8 mouse cellular contexts compared by ENCODE assay signal in the genomic region with DNA sequence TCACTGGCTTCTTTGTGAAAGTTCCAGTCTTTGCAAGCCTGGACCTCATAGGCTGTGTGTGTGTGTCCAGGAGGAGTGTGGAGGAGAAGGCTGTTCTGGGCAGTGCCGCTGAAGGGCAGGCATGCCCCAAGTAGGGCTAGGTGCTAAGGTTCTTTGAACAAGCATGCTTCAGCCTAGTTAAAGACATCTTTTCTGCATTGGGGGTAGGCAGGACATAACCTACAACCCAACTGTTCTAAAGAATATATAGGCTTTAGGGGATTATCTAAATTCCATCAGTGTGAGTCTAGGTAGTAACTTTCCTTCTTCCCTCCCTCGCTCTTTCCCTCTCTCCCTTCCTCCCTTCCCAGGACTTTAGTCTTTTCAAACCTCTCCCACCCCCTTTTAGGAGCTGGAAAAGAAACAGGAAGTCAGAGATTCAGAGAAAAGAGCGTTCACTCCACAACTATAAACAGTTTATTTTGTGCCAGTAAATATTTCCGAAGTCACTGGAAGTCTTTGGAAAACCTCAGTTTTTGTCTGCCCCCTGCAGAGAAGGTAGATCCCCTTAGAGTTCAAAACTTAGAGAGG. TPM values are rescaled to one million over a fixed set of nuclear protein-coding genes. Genes with fewer than 3 reads are reported as not detected.
DNase-seq lines count a peak whose midpoint lies in the region; ATAC-seq and TF ChIP-seq lines count a peak whose summit lies in the region.

No protein-coding gene starts in this region.

- H3K4me3 ChIP-seq in left cerebral cortex, adult 2 months = peak overlapping the region; percentile 87
- H3K4me3 ChIP-seq in embryonic facial prominence, embryonic 14.5 days (ENCODE audit: low read depth, low read length) = peak overlapping the region; percentile 73
- H3K4me3 ChIP-seq in intestine, postnatal 0 days (ENCODE audit: low read depth, low read length) = peak overlapping the region; percentile 70
- H3K4me3 ChIP-seq in midbrain, embryonic 10.5 days = peak overlapping the region; percentile 87

- no peaks in the 10 kb centered on the region for H3K36me3 ChIP-seq in embryonic facial prominence, embryonic 14.5 days (ENCODE audit: control insufficient read depth, insufficient read depth, low read length)
- no peaks in the 10 kb centered on the region for H3K36me3 ChIP-seq in intestine, postnatal 0 days (ENCODE audit: control insufficient read depth, insufficient read depth)
- no peaks in the 10 kb centered on the region for H3K36me3 ChIP-seq in midbrain, embryonic 10.5 days

- H3K4me1 ChIP-seq in embryonic facial prominence, embryonic 14.5 days (ENCODE audit: control insufficient read depth, insufficient read depth, low read length) = peaks cover 20% of the 10 kb centered on the region
- H3K4me1 ChIP-seq in intestine, postnatal 0 days (replicated peaks; ENCODE audit: control insufficient read depth, insufficient read depth, low read length) = no peaks in the 10 kb centered on the region
- peaks cover 35% of the 10 kb centered on the region for H3K4me1 ChIP-seq in midbrain, embryonic 10.5 days

- H3K4me2 ChIP-seq in embryonic facial prominence, embryonic 14.5 days (ENCODE audit: low read depth, low read length) = peak overlapping the region; percentile 64
- H3K4me2 ChIP-seq in intestine, postnatal 0 days (replicated peaks; ENCODE audit: low read depth) = peak overlapping the region; percentile 98

- H3K27me3 ChIP-seq in embryonic facial prominence, embryonic 14.5 days (replicated peaks; ENCODE audit: control insufficient read depth, insufficient read depth, low read length) = no peaks in the 10 kb centered on the region
- H3K27me3 ChIP-seq in intestine, postnatal 0 days (replicated peaks; ENCODE audit: control insufficient read depth, insufficient read depth, low read length) = no peaks in the 10 kb centered on the region
- H3K27me3 ChIP-seq in midbrain, embryonic 10.5 days (ENCODE audit: low read depth, poor library complexity, severe bottlenecking) = peaks cover 29% of the 10 kb centered on the region

- intact Hi-C loops in left cerebral cortex, adult 2 months (cut with DNase I) = loop anchor here (5.0 kb wide), 2 partner anchors 70 to 135 kb away; no protein-coding TSS in a partner anchor
- intact Hi-C loops in left cerebral cortex, postnatal 14 days (cut with DNase I) = no loop called here

- no peak for DNase-seq in left cerebral cortex, adult 2 months (ENCODE audit: extremely low spot score in 1 of 2, low spot score in 2 of 2)
- DNase-seq in left cerebral cortex, adult 9 months (ENCODE audit: low spot score in 2 of 2) = no peak
- DNase-seq in embryonic facial prominence, embryonic 14.5 days (ENCODE audit: low spot score) = peak; percentile 13
- no peak for DNase-seq in midbrain, embryonic 10.5 days (ENCODE audit: low spot score)
- DNase-seq in spleen, adult 12 weeks (ENCODE audit: low spot score) = no peak
- no peak for DNase-seq in left cerebral cortex, postnatal 14 days (ENCODE audit: low spot score in 2 of 2)
- DNase-seq in layer of hippocampus, adult 8-10 months (ENCODE audit: low spot score in 2 of 2) = no peak

- TF ChIP-seq CTCF in left cerebral cortex, adult 2 months (IDR thresholded peaks at IDR 0.05) = no peak
- peak; percentile 35; the same call in 1 of the 2 replicates for TF ChIP-seq CTCF in intestine, postnatal 0 days (IDR thresholded peaks at IDR 0.05; ENCODE audit: low read depth)

- peak overlapping the region; percentile 76; the same call in 1 of the 2 replicates for H3K27ac ChIP-seq in left cerebral cortex, adult 2 months
- H3K27ac ChIP-seq in embryonic facial prominence, embryonic 14.5 days (replicated peaks; ENCODE audit: low read depth, low read length) = 0 out of 2 replicates have a peak overlapping the region, but pooled peaks have one; percentile 80
- H3K27ac ChIP-seq in intestine, postnatal 0 days (ENCODE audit: low read depth, low read length) = peak overlapping the region; percentile 50; the same call in 1 of the 2 replicates
- peak overlapping the region; percentile 87 for H3K27ac ChIP-seq in midbrain, embryonic 10.5 days (replicated peaks)

- H3K9me3 ChIP-seq in embryonic facial prominence, embryonic 14.5 days (ENCODE audit: control insufficient read depth, low read length) = no peaks in the 10 kb centered on the region
- no peaks in the 10 kb centered on the region for H3K9me3 ChIP-seq in intestine, postnatal 0 days (ENCODE audit: control insufficient read depth)
- H3K9me3 ChIP-seq in midbrain, embryonic 10.5 days (replicated peaks) = no peaks in the 10 kb centered on the region

- 18% methylated on average over 4 of the region's 4 CpGs for WGBS in embryonic facial prominence, embryonic 14.5 days
- 31% methylated on average over 4 of the region's 4 CpGs for WGBS in intestine, postnatal 0 days
- 28% methylated on average over 4 of the region's 4 CpGs for WGBS in midbrain, embryonic 10.5 days

- no peak for ATAC-seq in embryonic facial prominence, embryonic 14.5 days (ENCODE audit: low read depth)
- ATAC-seq in intestine, postnatal 0 days = no peak

- peak overlapping the region; percentile 85 for H3K9ac ChIP-seq in embryonic facial prominence, embryonic 14.5 days (ENCODE audit: low read depth, low read length)
- H3K9ac ChIP-seq in intestine, postnatal 0 days (ENCODE audit: low read depth, low read length) = peak overlapping the region; percentile 73

RNA-seq across cellular contexts. Expression of gene Plekhh2, which starts 0.9 kb away (rescaled TPM):
- 1 to 10 TPM; 7.3 to 7.9 TPM for total RNA-seq in left cerebral cortex, adult 2 months (2021)
- polyA plus RNA-seq in embryonic facial prominence, embryonic 14.5 days (2014; fragmentation: Nextera tagmentation; extraction: Ambion mirVana) = 8.0 and 9.0 TPM in 2 replicates
- 2.4 and 2.8 TPM in 2 replicates for polyA plus RNA-seq in intestine, postnatal 0 days (2015; fragmentation: Nextera tagmentation; extraction: Ambion mirVana)
- polyA plus RNA-seq in midbrain, embryonic 10.5 days (2016; fragmentation: Nextera tagmentation; extraction: Ambion mirVana) = 2.9 and 4.0 TPM in 2 replicates
- 1 to 10 TPM; 4.6 to 5.1 TPM for total RNA-seq in left cerebral cortex, postnatal 14 days (2021)
- total RNA-seq in layer of hippocampus, adult 8-10 months (2022) = 1 to 10 TPM; 6.2 to 8.2 (median 6.5) TPM

RNA-seq across cellular contexts. Expression of gene Thada, which starts 46.6 kb away (rescaled TPM):
- total RNA-seq in left cerebral cortex, adult 2 months (2021) = 10 to 100 TPM; 13.8 to 15.9 TPM
- 6.2 and 6.9 TPM in 2 replicates for polyA plus RNA-seq in embryonic facial prominence, embryonic 14.5 days (2014; fragmentation: Nextera tagmentation; extraction: Ambion mirVana)
- polyA plus RNA-seq in intestine, postnatal 0 days (2015; fragmentation: Nextera tagmentation; extraction: Ambion mirVana) = 1.3 and 1.5 TPM in 2 replicates
- 10.3 and 10.8 TPM in 2 replicates for polyA plus RNA-seq in midbrain, embryonic 10.5 days (2016; fragmentation: Nextera tagmentation; extraction: Ambion mirVana)
- total RNA-seq in left cerebral cortex, postnatal 14 days (2021) = 10 to 100 TPM; 11.4 to 14.1 TPM
- 10 to 100 TPM; 14.7 to 20.5 (median 16.9) TPM for total RNA-seq in layer of hippocampus, adult 8-10 months (2022)
